Mouse (Mus musculus) stomach, embryonic 16.5 days (tissue): ENCODE results near the gene Wbp11. TPM values are rescaled to one million over a fixed set of nuclear protein-coding genes. Genes with fewer than 3 reads are reported as not detected.

Source experiments
- ATAC-seq: fragments of 200-750 bp; cut with Nextera tagmentation; 2 replicates; pipeline ENCODE4 v1.8.0; 2017; ENCODE audit warnings: moderate number of reproducible peaks, moderate TSS enrichment; ENCODE audit not compliant: insufficient read depth, low FRiP score
- H3K27ac ChIP-seq: fragments of 300-500 bp; sonication (generic); 2 replicates; pipeline ENCODE4 v1.5.1; 2014; ENCODE audit warnings: low read length
- H3K27me3 ChIP-seq: fragments of 300-500 bp; sonication (generic); 2 replicates; pipeline ENCODE4 v1.6.1; 2014; ENCODE audit warnings: low read length, control low read depth, mixed read lengths; ENCODE audit not compliant: control insufficient read depth, insufficient read depth
- H3K36me3 ChIP-seq: fragments of 300-500 bp; sonication (generic); 2 replicates; pipeline ENCODE4 v1.6.1; 2014; ENCODE audit warnings: low read length; ENCODE audit not compliant: control insufficient read depth, insufficient read depth
- H3K4me1 ChIP-seq: fragments of 300-500 bp; sonication (generic); 2 replicates; pipeline ENCODE4 v1.6.1; 2014; ENCODE audit warnings: low read length, control low read depth, mixed read lengths; ENCODE audit not compliant: control insufficient read depth, insufficient read depth
- H3K4me2 ChIP-seq: fragments of 300-500 bp; sonication (generic); 2 replicates; pipeline ENCODE4 v1.6.1; 2014; ENCODE audit warnings: low read depth, low read length, mixed read lengths
- H3K4me3 ChIP-seq: fragments of 300-500 bp; sonication (generic); replicated peaks from 2 replicates; pipeline ENCODE4 v1.5.1; 2014; ENCODE audit warnings: mild to moderate bottlenecking, low read length
- H3K9ac ChIP-seq: fragments of 300-500 bp; sonication (generic); 2 replicates; pipeline ENCODE4 v1.6.1; 2014; ENCODE audit warnings: low read length
- H3K9me3 ChIP-seq: fragments of 300-500 bp; sonication (generic); replicated peaks from 2 replicates; pipeline ENCODE4 v1.6.1; 2016; ENCODE audit warnings: low read length, control low read depth; ENCODE audit not compliant: control insufficient read depth
- WGBS: fragments of 180-500 bp; shearing (Covaris S2); extraction: QIAGEN DNeasy Blood & Tissue Kit; methylation state at CpG from one replicate; pipeline ENCODE4 v1.1.7; 2014; 5-methylcytosine and 5-hydroxymethylcytosine counted together
- polyA plus RNA-seq: library from polyadenylated mRNA; unstranded; fragments of >200 nt; fragmentation: Nextera tagmentation; extraction: Ambion mirVana; gene quantifications from 2 replicates; pipeline ENCODE4 v1.2.1, GENCODE M21; 2015

The Wbp11 gene
- polyA plus RNA-seq, 1 experiment from 2014 or later = 85.0 TPM

DNA sequence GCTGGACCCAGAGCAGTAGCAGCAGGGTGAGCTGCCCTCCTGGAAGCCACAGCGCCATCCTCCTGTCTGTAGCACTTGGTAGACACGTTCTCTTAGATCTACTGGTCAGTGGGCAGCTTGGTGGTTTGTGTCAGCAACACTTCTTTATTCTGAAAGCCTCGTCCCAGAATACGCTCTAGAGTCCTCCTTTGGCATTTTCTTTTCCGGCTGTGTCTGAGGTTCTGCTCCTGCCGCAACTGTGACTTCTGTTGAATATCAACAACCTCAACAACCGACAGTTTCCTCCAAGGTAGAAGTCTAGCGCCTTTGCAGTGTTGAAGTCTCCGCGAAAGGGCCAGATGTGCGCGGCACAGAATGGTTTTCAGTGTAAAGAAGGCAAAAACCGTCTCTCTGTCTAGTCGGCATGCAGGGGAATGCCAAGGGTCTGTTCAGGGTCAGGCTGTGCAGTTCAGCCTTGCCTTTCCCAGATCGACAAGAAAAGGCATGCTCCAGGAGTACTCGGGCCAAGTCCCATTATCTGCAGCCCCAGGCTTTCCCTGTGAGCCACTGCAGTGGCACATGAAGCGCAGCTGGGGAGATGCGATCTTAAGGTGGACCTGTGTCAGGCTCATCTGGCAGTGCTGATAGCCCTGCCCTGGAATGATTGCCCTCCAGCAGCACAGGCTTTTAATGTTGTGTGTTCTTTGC lies 29.3 kb upstream of the Wbp11 start, which contains the start of gene Art4:
Gene Art4 (minus strand): TSS at position 548 of the 687 bp plus-strand sequence.
- H3K4me1 ChIP-seq = peaks cover 24% of the 10 kb centered on the region
- 38% methylated on average over 18 of the region's 18 CpGs for WGBS
- peak; percentile 63 for ATAC-seq
- peak within 1 kb of the TSS; percentile 82 for H3K27ac ChIP-seq
- no peaks in the 10 kb centered on the region for H3K36me3 ChIP-seq
- H3K9ac ChIP-seq = peak within 1 kb of the TSS; percentile 62
- peak within 1 kb of the TSS; percentile 37 for H3K4me3 ChIP-seq
- no peaks in the 10 kb centered on the region for H3K27me3 ChIP-seq
- H3K4me2 ChIP-seq = peak within 1 kb of the TSS; percentile 42
- no peaks in the 10 kb centered on the region for H3K9me3 ChIP-seq

DNA sequence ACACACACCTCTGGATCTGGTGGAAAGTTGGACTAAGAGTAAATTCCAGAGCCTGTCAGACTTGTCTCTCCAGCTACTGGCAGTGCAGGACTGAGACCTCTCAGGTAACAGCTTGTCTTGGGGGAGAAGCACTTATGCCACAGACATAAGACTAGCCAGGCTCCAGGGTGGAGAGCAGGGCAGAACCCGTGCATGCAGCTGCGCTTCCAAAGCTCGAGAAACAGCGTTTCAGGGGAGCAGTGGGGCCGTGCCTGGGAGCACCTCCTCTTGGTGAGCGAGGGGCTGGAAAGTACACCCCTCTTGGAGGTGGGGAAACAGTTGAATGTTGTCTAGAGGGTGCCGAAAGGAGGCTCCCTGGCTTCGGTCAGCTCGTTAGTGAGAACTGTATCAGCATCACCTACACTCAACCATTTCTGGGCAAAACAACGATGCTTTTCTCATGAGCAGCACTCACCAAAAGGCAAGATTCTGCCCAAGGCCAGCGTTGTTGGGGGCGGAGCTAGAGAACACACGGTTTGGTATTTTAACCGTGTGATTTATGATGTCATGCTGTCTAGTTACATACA lies 28.1 kb upstream of the Wbp11 start:
- Histone ChIP-seq H3K4me3 (peak overlapping the region; percentile 34), H3K27me3 (no peaks in the 10 kb centered on the region), H3K27ac (peak overlapping the region; percentile 93), H3K9ac (peak overlapping the region; percentile 63), H3K4me2 (peak overlapping the region; percentile 41), H3K36me3 (no peaks in the 10 kb centered on the region), H3K4me1 (peaks cover 24% of the 10 kb centered on the region), H3K9me3 (no peaks in the 10 kb centered on the region)
- WGBS = 41% methylated on average over 14 of the region's 14 CpGs
- ATAC-seq = peak; percentile 70; the same call in 1 of the 2 replicates

DNA sequence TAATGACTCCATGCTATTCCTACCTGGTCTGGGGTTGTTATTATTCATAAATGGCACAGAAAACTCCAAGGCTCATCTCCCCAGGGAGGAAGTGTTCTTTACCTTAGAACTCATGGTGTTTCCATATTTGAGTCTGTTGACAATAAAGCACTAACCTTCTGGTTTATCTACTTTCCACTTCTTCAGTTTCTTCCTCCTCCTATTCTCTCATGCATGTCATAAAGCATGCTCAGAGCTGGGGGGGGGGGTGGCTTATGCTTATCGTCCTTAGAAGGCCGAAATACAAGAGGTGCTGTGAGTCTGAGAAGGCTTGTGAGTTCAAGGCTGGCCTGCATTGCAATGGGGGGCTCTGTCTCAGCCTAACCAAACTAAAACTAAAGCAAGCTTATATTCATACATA lies 27.1 kb upstream of the Wbp11 start:
- Histone ChIP-seq H3K36me3 (no peaks in the 10 kb centered on the region), H3K27me3 (no peaks in the 10 kb centered on the region), H3K9ac (no peak overlapping the region), H3K4me2 (peak overlapping the region; percentile 41), H3K4me1 (peaks cover 24% of the 10 kb centered on the region), H3K4me3 (peak overlapping the region; percentile 34; the same call in 1 of the 2 replicates), H3K27ac (peak overlapping the region; percentile 93; the same call in 1 of the 2 replicates), H3K9me3 (no peaks in the 10 kb centered on the region)
- 78% methylated on average over 2 of the region's 2 CpGs for WGBS
- ATAC-seq = no peak

DNA sequence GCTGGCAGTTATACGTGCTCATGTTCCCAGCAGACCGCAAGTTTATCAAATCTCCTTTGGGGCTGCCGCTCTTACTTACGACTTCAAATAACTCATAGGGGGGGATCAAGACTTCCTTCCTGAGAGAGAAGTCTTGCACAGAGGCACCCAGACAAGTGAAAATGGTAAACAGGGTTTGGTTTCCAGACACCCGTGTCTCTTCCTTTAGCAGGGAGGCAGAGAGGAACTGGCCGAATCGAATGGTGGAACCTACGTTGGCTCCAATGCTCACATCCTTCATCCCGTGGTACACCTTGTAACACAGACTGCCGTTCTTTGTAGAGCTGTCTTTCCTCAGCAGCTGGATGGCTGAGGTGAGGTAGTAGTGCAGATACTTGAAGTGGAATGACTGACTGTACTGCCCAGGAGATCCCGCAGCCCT lies 26.3 kb upstream of the Wbp11 start:
- H3K4me3 ChIP-seq = no peak overlapping the region
- no peak for ATAC-seq
- H3K9me3 ChIP-seq = no peaks in the 10 kb centered on the region
- H3K4me2 ChIP-seq = no peak overlapping the region
- no peaks in the 10 kb centered on the region for H3K27me3 ChIP-seq
- H3K4me1 ChIP-seq = peaks cover 24% of the 10 kb centered on the region
- H3K27ac ChIP-seq = no peak overlapping the region
- H3K9ac ChIP-seq = no peak overlapping the region
- 74% methylated on average over 11 of the region's 11 CpGs for WGBS
- no peaks in the 10 kb centered on the region for H3K36me3 ChIP-seq

DNA sequence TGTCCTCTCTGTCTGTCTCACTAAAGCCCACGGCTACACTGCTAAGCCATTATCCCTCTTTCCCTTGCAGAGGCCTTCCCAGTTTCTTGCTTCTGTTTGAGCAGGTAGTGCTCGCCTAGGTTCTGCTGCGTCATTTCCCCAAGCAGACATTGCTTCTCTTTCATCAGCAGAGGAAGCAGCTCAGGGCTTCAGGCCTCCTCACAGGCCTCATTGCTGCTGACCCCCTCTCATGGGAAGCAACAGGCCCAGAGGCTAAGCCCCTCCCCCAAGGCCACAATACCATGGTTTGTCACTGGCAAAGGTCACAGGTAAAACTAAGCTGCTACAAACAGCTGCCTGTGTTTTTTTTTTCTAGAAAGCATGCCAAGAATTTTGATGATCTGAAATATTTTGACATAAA lies 24.7 kb upstream of the Wbp11 start:
- Histone ChIP-seq H3K4me3 (no peak overlapping the region), H3K9me3 (no peaks in the 10 kb centered on the region), H3K9ac (no peak overlapping the region), H3K4me2 (no peak overlapping the region), H3K4me1 (peaks cover 14% of the 10 kb centered on the region), H3K27ac (no peak overlapping the region), H3K27me3 (no peaks in the 10 kb centered on the region), H3K36me3 (no peaks in the 10 kb centered on the region)
- WGBS = 47% methylated on average over 3 of the region's 3 CpGs
- ATAC-seq = no peak

DNA sequence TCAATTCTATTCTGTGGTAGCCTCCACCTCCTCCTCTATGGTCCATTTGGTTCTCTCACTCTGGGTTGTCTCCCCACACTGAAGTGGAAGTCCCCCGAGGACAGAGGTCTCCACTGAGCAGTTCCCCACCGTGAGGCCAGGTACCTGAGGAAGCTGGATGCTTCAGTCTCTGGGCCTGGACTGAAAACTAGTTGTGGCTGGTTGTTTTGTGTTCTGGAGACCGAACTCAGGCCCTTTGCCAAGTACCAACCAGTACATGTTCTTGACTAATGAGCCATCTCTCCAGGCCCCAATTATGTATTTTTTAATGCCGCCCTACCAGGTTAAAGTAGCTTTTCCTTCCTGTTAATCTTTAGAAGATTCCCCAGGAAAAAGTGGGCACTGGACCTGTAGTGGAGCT lies 24.3 kb upstream of the Wbp11 start:
- Histone ChIP-seq H3K9me3 (no peaks in the 10 kb centered on the region), H3K4me1 (peaks cover 10% of the 10 kb centered on the region), H3K36me3 (no peaks in the 10 kb centered on the region), H3K27ac (no peak overlapping the region), H3K4me2 (no peak overlapping the region), H3K27me3 (no peaks in the 10 kb centered on the region), H3K9ac (no peak overlapping the region), H3K4me3 (no peak overlapping the region)
- ATAC-seq = no peak
- 73% methylated on average over 4 of the region's 4 CpGs for WGBS

DNA sequence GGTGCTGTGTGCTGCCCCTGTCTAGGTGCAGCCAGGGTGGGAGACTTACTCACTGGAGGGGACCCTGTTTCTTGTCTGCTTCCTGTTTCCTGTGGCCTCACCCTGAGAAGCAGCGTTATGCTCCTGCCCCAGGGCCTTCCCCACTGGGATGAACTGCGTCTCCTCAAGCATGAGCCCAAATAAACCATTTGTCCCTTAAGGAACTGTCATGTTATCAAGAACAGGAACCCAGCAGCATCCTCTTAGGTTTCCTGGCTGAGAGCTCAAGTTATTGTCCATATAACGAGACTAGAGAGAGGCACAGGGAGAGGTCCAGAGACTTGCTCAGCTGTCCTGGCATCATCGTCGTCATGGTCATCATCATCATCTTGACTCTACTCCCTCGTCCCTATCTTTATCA lies 22.2 kb upstream of the Wbp11 start:
- no peak for ATAC-seq
- WGBS = 69% methylated on average over 6 of the region's 6 CpGs
- no peak overlapping the region for H3K4me3 ChIP-seq
- no peak overlapping the region for H3K9ac ChIP-seq
- no peaks in the 10 kb centered on the region for H3K9me3 ChIP-seq
- no peaks in the 10 kb centered on the region for H3K36me3 ChIP-seq
- no peak overlapping the region for H3K27ac ChIP-seq
- no peaks in the 10 kb centered on the region for H3K4me1 ChIP-seq
- no peak overlapping the region for H3K4me2 ChIP-seq
- no peaks in the 10 kb centered on the region for H3K27me3 ChIP-seq

DNA sequence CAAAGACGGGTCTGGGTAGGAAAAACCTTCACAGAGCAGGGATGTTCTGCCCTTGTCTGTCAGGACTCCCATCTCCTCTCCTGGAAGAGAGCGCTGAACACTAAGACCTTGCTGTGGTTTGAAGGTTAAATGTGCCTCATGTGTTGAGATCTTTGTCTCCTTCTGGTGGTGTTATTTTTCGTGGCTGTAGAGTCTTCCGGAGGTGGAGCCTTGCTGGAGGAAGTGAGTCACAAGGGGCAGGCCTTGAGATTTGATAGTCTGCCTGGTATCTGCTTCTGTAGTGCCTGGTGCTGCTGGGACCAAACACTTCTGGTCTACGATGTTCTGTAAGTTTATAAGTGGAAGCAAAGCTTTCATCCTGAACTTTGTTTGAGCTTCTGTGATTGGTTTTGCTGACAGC lies 20.9 kb upstream of the Wbp11 start:
- H3K9me3 ChIP-seq = no peaks in the 10 kb centered on the region
- no peak overlapping the region for H3K27ac ChIP-seq
- no peak overlapping the region for H3K9ac ChIP-seq
- no peak for ATAC-seq
- WGBS = 84% methylated on average over 5 of the region's 5 CpGs
- H3K4me2 ChIP-seq = no peak overlapping the region
- no peaks in the 10 kb centered on the region for H3K4me1 ChIP-seq
- H3K4me3 ChIP-seq = no peak overlapping the region
- H3K27me3 ChIP-seq = no peaks in the 10 kb centered on the region
- H3K36me3 ChIP-seq = no peaks in the 10 kb centered on the region

DNA sequence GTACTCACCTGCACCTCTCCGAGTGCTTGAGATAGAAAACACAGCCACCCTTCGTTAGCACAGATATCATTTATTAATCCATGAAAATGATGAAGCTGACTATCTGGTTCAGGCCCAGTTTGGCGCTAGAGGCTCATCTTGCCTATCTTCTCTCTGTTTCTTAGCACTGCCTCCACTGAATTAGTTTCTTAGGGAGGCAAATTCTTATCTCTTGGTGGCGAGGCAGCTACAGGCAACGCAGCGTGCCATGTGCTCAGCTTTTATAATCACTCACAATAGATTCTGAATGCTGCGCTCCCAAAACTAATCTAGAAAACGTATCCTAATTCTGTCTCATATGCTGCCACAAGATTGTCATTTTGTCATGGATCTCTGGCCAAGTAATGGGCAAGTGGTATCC lies 20.4 kb upstream of the Wbp11 start:
- no peak overlapping the region for H3K4me2 ChIP-seq
- H3K27me3 ChIP-seq = no peaks in the 10 kb centered on the region
- no peak for ATAC-seq
- no peaks in the 10 kb centered on the region for H3K4me1 ChIP-seq
- no peaks in the 10 kb centered on the region for H3K9me3 ChIP-seq
- H3K9ac ChIP-seq = no peak overlapping the region
- no peaks in the 10 kb centered on the region for H3K36me3 ChIP-seq
- H3K4me3 ChIP-seq = no peak overlapping the region
- no peak overlapping the region for H3K27ac ChIP-seq
- 82% methylated on average over 8 of the region's 8 CpGs for WGBS
